Mouse (Mus musculus): ENCODE results near the gene Ipo11.
"Not testable (repeated sequence)": the region's sequence is repeated elsewhere in the genome, so short reads cannot be mapped to it uniquely, and the experiment has no call there.

Gene Ipo11

GRCm38 (mm10) chr13:106936256-106937137, at the start of gene Ipo11:
Gene Ipo11 (minus strand): TSS chr13:106936958.
- DNase-seq (ENCODE audit: low read depth in 2 of 2, low spot score in 2 of 2): peak; percentile 72 to 82

GRCm38 (mm10) chr13:106961496-106961895, 24.7 kb upstream of the Ipo11 start:
- no peak for DNase-seq (ENCODE audit: low read depth in 2 of 2, low spot score in 2 of 2)

GRCm38 (mm10) chr13:106960557-106960956, 23.8 kb upstream of the Ipo11 start:
- no peak for DNase-seq (ENCODE audit: low read depth in 2 of 2, low spot score in 2 of 2)

- no peak for DNase-seq (ENCODE audit: low read depth in 2 of 2, low spot score in 2 of 2)
Measured at GRCm38 (mm10) chr13:106958286-106958685, 21.5 kb upstream of the Ipo11 start.

DNA sequence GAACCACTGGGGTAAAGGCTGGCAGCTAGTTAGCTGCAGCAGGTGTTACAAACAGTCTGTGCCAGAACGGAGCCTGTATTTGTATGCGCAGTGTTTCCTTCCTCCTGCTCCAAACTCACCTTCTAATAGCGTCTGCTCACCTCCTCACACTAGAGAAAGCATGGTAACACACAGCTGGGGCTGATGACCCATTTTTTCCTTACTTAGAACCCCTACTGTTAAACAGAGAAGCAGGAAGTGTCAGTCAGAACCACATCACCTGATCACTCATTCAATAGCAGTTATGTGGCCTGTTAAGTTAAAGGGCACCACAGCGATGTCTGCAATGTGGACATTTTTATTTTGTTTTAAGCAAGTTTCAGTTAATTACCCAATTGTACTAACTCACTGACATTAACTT, 20.8 kb upstream of the Ipo11 start:
- no peak for DNase-seq (ENCODE audit: low read depth in 2 of 2, low spot score in 2 of 2)

DNA sequence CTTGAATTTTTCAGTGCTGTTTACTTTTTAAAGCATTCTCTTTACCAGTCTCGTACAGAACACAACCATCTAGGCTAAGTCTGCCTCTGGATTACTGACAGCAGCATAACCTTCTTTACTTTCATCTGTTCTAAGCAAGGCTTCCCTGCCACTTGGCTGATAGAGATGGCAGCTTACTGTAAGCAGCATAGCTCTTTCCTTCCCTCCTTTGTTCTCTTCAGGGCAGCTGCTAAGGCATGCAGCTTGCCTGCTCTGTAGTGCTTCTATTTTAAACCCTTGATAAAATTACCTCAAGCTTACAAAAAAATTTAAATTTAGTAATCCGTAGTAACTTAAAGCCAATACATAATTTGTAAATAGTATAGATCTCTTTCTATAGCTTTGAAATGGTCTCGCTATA, 18.1 kb upstream of the Ipo11 start:
- DNase-seq (ENCODE audit: low read depth in 2 of 2, low spot score in 2 of 2): no peak

- DNase-seq (ENCODE audit: low read depth in 2 of 2, low spot score in 2 of 2): no peak
Measured at GRCm38 (mm10) chr13:106947583-106947982, 10.8 kb upstream of the Ipo11 start.

DNA sequence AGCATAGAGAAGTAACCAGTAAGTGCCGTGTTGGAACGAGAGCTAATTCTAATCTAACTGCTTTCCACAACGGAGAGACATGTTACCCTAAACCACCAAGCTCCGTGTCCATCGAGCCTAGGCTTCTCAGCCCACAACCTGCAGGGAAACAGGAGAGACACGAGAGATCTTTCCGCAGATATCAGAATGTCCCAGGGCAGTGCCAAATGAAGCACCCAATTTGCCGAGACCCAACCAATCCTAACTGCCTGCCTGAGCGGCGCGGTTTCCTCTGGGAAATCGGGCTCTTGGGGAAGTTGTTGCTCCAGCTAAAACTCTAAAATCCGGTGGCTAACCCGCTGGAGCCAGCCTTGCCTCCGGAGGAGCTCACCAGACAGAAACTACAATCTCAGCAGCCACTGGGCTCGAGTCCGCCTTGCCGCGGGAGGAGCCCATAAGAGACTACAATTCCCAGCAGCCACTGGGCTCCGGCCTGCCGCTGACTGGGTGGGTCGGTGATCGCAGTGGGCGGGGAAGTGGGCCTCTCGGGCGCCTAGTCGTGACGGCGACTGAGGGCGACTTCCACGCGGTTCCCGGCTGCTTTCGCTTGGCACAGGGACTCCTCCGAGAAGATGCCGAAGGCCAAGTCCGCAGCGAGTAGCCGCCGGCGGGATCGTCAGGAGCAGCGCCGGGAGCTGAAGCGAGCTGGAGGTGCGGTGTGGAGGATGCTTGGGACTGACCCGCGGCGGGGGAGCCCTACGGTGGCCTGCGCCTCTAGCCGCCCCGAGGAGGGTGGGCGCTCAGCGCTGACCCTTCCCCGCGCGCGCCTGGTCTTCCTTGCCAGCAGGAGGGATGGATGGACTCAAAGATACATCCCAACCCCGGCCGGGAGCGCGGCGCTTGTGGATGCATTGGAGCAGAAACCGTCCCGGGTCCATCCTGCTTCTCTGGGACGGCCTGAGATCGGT, 10.1 kb upstream of the Ipo11 start, which contains the start of gene Dimt1:
Dimt1 (plus strand) TSS at position 534 of the 947 bp plus-strand sequence.
- peak; percentile 92 to 93 for DNase-seq (ENCODE audit: low read depth in 2 of 2, low spot score in 2 of 2)

- DNase-seq (ENCODE audit: low read depth in 2 of 2, low spot score in 2 of 2): no peak
Measured at GRCm38 (mm10) chr13:106945518-106945917, 8.8 kb upstream of the Ipo11 start.

DNA sequence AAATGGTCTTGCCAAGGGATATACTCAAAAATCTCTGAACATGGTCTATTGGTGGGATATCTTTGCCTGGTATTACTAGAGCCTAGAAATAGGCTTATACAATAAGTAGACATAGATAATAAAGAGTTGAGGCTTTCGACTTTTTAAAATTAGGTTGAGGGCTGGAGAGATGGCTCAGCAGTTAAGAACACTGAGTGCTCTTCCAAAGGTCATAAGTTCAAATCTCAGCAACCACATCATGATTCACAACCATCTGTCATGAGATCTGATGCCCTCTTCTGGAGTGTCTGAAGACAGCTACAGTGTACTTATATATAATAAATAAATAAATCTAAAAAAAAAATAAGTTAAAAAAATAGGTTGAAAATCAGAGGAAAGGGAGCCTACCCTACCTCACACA, 6.0 kb upstream of the Ipo11 start:
- DNase-seq (ENCODE audit: low read depth in 2 of 2, low spot score in 2 of 2): no peak

DNA sequence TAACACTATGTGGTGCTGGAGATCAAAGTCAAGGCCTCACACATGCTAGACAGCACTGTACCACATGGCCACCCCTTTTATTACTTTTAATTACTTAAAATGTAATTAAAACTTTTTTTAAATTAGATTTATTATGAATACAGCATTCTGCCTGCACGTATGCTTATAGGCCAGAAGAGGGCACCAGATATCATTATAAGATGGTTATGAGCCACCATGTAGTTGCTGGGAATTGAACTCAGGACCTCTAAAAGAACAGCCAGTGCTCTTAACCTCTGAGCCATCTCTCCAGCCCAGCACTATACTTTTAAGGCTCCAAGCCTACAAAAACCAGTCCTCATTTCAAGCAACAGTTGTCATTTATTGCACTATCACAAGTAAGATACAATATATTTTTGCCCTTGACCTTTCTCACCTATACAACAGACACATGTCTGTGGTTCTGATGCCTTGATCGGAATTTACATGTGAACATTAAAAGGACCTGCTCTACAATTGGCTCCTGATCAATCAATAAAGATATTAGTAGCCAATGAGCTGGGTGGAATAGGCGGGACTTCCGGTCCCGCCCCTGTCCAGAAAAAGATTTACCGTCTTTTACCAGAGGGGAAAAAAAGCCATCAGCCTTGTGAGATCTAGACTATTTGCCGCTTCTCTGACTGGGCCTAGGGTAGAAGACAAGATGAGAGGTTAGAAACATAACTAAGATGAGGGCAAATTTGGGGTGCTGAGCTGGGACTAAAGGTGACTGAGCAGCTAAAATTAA, 4.6 kb upstream of the Ipo11 start:
- DNase-seq (ENCODE audit: low read depth in 2 of 2, low spot score in 2 of 2): no peak

DNA sequence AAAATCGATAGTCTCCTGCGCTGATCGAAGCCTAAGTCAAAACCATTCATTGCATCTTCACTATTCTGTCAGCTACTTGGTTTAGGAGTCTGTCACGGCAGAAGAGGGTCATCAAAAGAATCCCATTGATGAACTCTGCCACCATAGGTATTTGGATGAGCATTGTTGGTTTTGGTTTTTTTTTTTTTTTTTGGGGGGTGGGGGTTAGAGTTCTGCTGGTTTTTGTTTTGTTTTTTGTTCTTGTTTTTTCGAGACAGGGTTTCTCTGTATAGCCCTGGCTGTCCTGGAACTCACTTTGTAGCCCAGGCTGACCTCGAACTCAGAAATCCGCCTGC, 347 bp upstream of the Ipo11 start:
- no peak for DNase-seq (ENCODE audit: low read depth in 2 of 2, low spot score in 2 of 2)

- no peak for DNase-seq (ENCODE audit: low read depth in 2 of 2, low spot score in 2 of 2)
Measured at GRCm38 (mm10) chr13:106935871-106936255, 895 bp downstream of the Ipo11 start.

DNA sequence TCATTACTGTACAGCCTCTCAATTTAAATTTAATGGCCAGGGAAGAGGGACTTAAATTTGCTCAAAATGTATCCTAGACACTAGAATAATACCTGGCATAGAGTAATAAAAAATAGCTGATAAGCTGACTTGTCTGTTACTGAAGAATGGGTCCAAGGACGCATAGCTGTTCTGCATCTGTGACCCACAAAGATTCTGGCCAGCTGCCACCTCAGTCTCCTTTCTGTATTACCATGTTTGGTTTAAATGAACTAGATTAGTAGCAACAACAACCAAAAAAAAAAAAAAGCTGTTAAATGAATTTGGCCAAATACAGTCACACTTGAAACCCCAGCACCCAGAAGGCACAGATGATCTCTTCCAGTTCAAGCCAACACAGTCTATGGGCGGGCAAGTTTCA, 7.6 kb downstream of the Ipo11 start:
- no peak for DNase-seq (ENCODE audit: low read depth in 2 of 2, low spot score in 2 of 2)

GRCm38 (mm10) chr13:106928296-106928695, 8.5 kb downstream of the Ipo11 start:
- DNase-seq (ENCODE audit: low read depth in 2 of 2, low spot score in 2 of 2): no peak

DNA sequence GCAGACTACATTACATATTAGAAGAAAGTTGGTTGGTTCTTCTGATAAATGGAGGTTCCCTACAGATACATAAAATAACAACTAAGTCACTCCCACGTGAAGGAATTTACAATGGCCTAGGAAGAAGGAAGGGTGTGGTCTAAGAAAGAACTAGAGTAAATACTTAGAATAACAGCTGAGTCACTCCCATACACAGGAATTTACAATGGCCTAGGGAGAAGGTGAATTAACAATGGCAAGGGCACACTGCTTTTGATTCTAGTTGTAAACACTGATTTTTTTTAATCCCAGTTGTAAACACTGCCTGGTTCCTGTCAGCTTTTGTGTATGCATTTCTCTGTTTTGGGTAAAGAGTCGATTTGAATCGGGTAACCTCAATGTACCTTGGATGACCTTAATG, 10.8 kb downstream of the Ipo11 start:
- DNase-seq (ENCODE audit: low read depth in 2 of 2, low spot score in 2 of 2): not testable (repeated sequence)

GRCm38 (mm10) chr13:106918322-106919050, 18.3 kb downstream of the Ipo11 start:
- no peak for DNase-seq (ENCODE audit: low read depth in 2 of 2, low spot score in 2 of 2)

GRCm38 (mm10) chr13:106913125-106913736, 23.5 kb downstream of the Ipo11 start:
- no peak for DNase-seq (ENCODE audit: low read depth in 2 of 2, low spot score in 2 of 2)

GRCm38 (mm10) chr13:106910096-106910495, 26.7 kb downstream of the Ipo11 start:
- no peak for DNase-seq (ENCODE audit: low read depth in 2 of 2, low spot score in 2 of 2)

DNA sequence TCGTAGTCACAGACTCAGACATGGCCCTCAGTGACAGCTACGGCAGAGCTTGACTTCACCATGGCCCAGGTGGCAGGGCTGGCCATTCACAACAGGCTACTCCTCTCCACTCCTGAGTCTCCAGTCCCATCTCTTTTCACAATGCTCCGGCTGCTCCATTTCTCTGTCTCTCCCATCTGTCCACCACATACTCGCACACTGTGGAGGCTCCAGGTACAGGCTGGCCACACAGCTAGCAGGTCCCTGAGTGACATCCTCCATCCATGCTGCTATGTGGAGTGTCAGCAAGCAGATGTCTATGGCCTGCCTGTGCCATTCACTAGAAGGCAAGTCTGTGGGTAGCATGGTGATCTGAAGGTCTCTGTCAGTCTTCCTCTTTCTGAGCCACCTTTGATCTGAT, 29.5 kb downstream of the Ipo11 start:
- DNase-seq (ENCODE audit: low read depth in 2 of 2, low spot score in 2 of 2): no peak

All from CD8-positive naive resting alpha-beta T cell, adult 2 months (primary cell).